Mouse (Mus musculus): ENCODE data around the gene Tfpi. TPM values are rescaled to one million over a fixed set of nuclear protein-coding genes. Genes with fewer than 3 reads are reported as not detected.

Gene Tfpi
- polyA plus RNA-seq, 1 experiment from 2014 or later: 46.3 TPM

GRCm38 (mm10) chr2:84462411-84462810 is 14.2 kb downstream of the Tfpi start:
- Histone ChIP-seq H3K27ac (ENCODE audit: low read length) (no peak overlapping the region), H3K27me3 (ENCODE audit: control insufficient read depth, insufficient read depth, low read length) (no peaks in the 10 kb centered on the region), H3K4me1 (ENCODE audit: control insufficient read depth, insufficient read depth, low read length) (no peaks in the 10 kb centered on the region), H3K36me3 (ENCODE audit: control insufficient read depth, insufficient read depth, low read length) (no peaks in the 10 kb centered on the region), H3K9ac (ENCODE audit: low read length) (no peak overlapping the region), H3K9me3 (replicated peaks; ENCODE audit: control insufficient read depth, low read length) (no peaks in the 10 kb centered on the region), H3K4me2 (ENCODE audit: low read depth, low read length) (no peak overlapping the region), H3K4me3 (replicated peaks; ENCODE audit: low read length) (no peak overlapping the region)
- ATAC-seq (ENCODE audit: insufficient read depth, low FRiP score): no peak
- WGBS: 88% methylated on average over 3 of the region's 3 CpGs

- no peak overlapping the region for H3K4me3 ChIP-seq (replicated peaks; ENCODE audit: low read length)
- peak overlapping the region; percentile 24; the same call in 1 of the 2 replicates for H3K4me2 ChIP-seq (ENCODE audit: low read depth, low read length)
- no peak for ATAC-seq (ENCODE audit: insufficient read depth, low FRiP score)
- no peak overlapping the region for H3K27ac ChIP-seq (ENCODE audit: low read length)
- no peaks in the 10 kb centered on the region for H3K27me3 ChIP-seq (ENCODE audit: control insufficient read depth, insufficient read depth, low read length)
- H3K36me3 ChIP-seq (ENCODE audit: control insufficient read depth, insufficient read depth, low read length): no peaks in the 10 kb centered on the region
- H3K4me1 ChIP-seq (ENCODE audit: control insufficient read depth, insufficient read depth, low read length): no peaks in the 10 kb centered on the region
- H3K9ac ChIP-seq (ENCODE audit: low read length): no peak overlapping the region
- H3K9me3 ChIP-seq (replicated peaks; ENCODE audit: control insufficient read depth, low read length): no peaks in the 10 kb centered on the region
- 52% methylated on average over 11 of the region's 11 CpGs for WGBS
These were observed 16.9 kb downstream of the Tfpi start for GRCm38 (mm10) chr2:84459651-84460177.

GRCm38 (mm10) chr2:84457221-84457620 is 19.4 kb downstream of the Tfpi start:
- no peak overlapping the region for H3K27ac ChIP-seq (ENCODE audit: low read length)
- H3K4me1 ChIP-seq (ENCODE audit: control insufficient read depth, insufficient read depth, low read length): no peaks in the 10 kb centered on the region
- H3K36me3 ChIP-seq (ENCODE audit: control insufficient read depth, insufficient read depth, low read length): no peaks in the 10 kb centered on the region
- no peak overlapping the region for H3K4me3 ChIP-seq (replicated peaks; ENCODE audit: low read length)
- ATAC-seq (ENCODE audit: insufficient read depth, low FRiP score): no peak
- no peak overlapping the region for H3K9ac ChIP-seq (ENCODE audit: low read length)
- H3K4me2 ChIP-seq (ENCODE audit: low read depth, low read length): no peak overlapping the region
- H3K27me3 ChIP-seq (ENCODE audit: control insufficient read depth, insufficient read depth, low read length): no peaks in the 10 kb centered on the region
- WGBS: 72% methylated on average over 6 of the region's 6 CpGs
- H3K9me3 ChIP-seq (replicated peaks; ENCODE audit: control insufficient read depth, low read length): no peaks in the 10 kb centered on the region

DNA sequence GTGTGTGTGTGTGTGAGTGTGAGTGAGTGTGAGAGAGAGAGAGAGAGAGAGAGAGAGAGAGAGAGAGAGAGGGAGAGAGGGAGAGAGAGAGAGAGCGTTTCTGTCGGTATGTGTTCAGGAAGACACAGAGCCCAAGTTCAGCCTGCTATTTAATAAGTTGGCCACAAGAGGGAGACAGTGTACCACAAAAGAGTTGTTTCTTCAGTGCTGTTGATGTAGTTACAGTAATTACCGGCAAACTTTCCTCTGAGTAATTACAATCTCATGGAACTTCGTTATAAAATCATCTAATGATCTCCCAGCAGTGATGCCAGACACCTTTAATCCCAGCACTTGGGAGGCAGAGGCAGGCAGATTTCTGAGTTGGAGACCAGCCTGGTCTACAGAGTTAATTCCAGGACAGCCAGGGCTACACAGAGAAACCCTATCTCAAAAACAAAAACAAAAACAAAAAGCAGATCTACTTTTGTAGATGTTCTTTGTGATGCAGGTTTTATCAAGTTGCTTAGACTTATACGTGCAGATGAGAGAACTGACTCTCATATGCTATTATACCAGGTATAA is 21.3 kb downstream of the Tfpi start:
- no peak overlapping the region for H3K27ac ChIP-seq (ENCODE audit: low read length)
- no peak for ATAC-seq (ENCODE audit: insufficient read depth, low FRiP score)
- no peaks in the 10 kb centered on the region for H3K4me1 ChIP-seq (ENCODE audit: control insufficient read depth, insufficient read depth, low read length)
- H3K9ac ChIP-seq (ENCODE audit: low read length): no peak overlapping the region
- 8% methylated on average over 5 of the region's 5 CpGs for WGBS
- no peaks in the 10 kb centered on the region for H3K9me3 ChIP-seq (replicated peaks; ENCODE audit: control insufficient read depth, low read length)
- H3K4me2 ChIP-seq (ENCODE audit: low read depth, low read length): no peak overlapping the region
- no peaks in the 10 kb centered on the region for H3K36me3 ChIP-seq (ENCODE audit: control insufficient read depth, insufficient read depth, low read length)
- H3K27me3 ChIP-seq (ENCODE audit: control insufficient read depth, insufficient read depth, low read length): no peaks in the 10 kb centered on the region
- H3K4me3 ChIP-seq (replicated peaks; ENCODE audit: low read length): no peak overlapping the region

DNA sequence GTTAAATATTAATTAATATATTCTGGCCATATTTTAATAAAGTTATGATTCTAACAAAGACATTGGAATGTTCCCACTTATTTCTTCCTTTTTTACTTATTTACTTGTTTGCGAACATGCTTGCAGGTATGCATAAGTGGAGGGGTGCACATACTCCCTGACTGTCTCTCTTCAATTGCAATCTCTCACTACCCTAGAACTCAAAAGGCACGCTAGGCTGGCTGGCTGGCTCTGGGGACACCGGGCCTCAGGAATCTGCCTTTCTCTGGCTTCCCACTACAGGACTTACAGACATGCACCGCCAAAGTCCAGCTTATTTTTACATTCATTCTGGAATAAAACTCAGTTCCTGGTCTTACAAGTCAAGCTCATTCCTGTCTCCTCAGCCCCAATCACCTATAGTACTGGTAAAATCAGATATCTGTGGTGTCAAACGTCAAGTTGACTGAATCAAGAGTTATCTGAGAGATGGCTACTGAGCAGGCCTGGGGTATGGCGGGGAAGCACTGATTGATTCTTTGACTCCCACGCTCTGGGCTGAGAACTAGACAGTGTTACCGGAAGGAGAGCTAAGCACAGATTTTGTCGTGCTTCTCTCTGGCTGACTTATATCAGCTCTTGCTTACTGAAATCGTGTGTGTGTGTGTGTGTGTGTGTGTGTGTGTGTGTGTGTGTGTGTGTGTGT is 21.9 kb downstream of the Tfpi start:
- no peak for ATAC-seq (ENCODE audit: insufficient read depth, low FRiP score)
- WGBS: 56% methylated on average over 10 of the region's 10 CpGs
- Histone ChIP-seq H3K4me1 (ENCODE audit: control insufficient read depth, insufficient read depth, low read length) (no peaks in the 10 kb centered on the region), H3K4me2 (ENCODE audit: low read depth, low read length) (no peak overlapping the region), H3K36me3 (ENCODE audit: control insufficient read depth, insufficient read depth, low read length) (no peaks in the 10 kb centered on the region), H3K9ac (ENCODE audit: low read length) (peak overlapping the region; percentile 36; the same call in 1 of the 2 replicates), H3K4me3 (replicated peaks; ENCODE audit: low read length) (no peak overlapping the region), H3K27me3 (ENCODE audit: control insufficient read depth, insufficient read depth, low read length) (no peaks in the 10 kb centered on the region), H3K27ac (ENCODE audit: low read length) (no peak overlapping the region), H3K9me3 (replicated peaks; ENCODE audit: control insufficient read depth, low read length) (no peaks in the 10 kb centered on the region)

GRCm38 (mm10) chr2:84454051-84454450 is 22.5 kb downstream of the Tfpi start:
- Histone ChIP-seq H3K9me3 (replicated peaks; ENCODE audit: control insufficient read depth, low read length) (no peaks in the 10 kb centered on the region), H3K4me3 (replicated peaks; ENCODE audit: low read length) (no peak overlapping the region), H3K36me3 (ENCODE audit: control insufficient read depth, insufficient read depth, low read length) (no peaks in the 10 kb centered on the region), H3K27ac (ENCODE audit: low read length) (no peak overlapping the region), H3K27me3 (ENCODE audit: control insufficient read depth, insufficient read depth, low read length) (no peaks in the 10 kb centered on the region), H3K4me2 (ENCODE audit: low read depth, low read length) (no peak overlapping the region), H3K4me1 (ENCODE audit: control insufficient read depth, insufficient read depth, low read length) (no peaks in the 10 kb centered on the region), H3K9ac (ENCODE audit: low read length) (no peak overlapping the region)
- no peak for ATAC-seq (ENCODE audit: insufficient read depth, low FRiP score)
- 12% methylated on average over 5 of the region's 5 CpGs for WGBS

- Histone ChIP-seq H3K4me3 (replicated peaks; ENCODE audit: low read length) (no peak overlapping the region), H3K27me3 (ENCODE audit: control insufficient read depth, insufficient read depth, low read length) (no peaks in the 10 kb centered on the region), H3K36me3 (ENCODE audit: control insufficient read depth, insufficient read depth, low read length) (no peaks in the 10 kb centered on the region), H3K9ac (ENCODE audit: low read length) (no peak overlapping the region), H3K4me2 (ENCODE audit: low read depth, low read length) (no peak overlapping the region), H3K9me3 (replicated peaks; ENCODE audit: control insufficient read depth, low read length) (no peaks in the 10 kb centered on the region), H3K27ac (ENCODE audit: low read length) (no peak overlapping the region), H3K4me1 (ENCODE audit: control insufficient read depth, insufficient read depth, low read length) (no peaks in the 10 kb centered on the region)
- ATAC-seq (ENCODE audit: insufficient read depth, low FRiP score): no peak
- WGBS: 69% methylated on average over 1 of the region's 1 CpGs
These were observed 31.1 kb downstream of the Tfpi start for GRCm38 (mm10) chr2:84445499-84445898.

DNA sequence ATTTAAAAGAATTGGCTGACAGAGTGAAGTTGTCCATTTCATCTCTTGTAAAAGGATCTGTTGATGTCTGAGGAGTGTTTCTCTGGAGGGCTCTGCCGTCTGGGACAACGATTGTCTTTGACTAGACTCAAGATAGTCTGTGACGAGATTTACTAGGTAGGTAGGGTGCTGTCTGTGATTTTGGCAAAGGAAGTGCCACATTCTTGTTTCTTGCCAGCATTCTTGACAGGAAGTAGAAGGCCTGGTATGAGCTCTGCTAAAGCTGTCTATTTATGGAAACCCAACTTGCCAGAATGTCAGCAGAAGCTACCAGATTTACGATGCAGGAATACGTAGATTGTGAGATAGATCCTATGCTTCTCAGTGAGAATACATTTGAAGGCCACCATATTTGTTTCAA is 34.6 kb downstream of the Tfpi start:
- WGBS: 86% methylated on average over 5 of the region's 5 CpGs
- H3K36me3 ChIP-seq (ENCODE audit: control insufficient read depth, insufficient read depth, low read length): no peaks in the 10 kb centered on the region
- ATAC-seq (ENCODE audit: insufficient read depth, low FRiP score): no peak
- H3K27me3 ChIP-seq (ENCODE audit: control insufficient read depth, insufficient read depth, low read length): no peaks in the 10 kb centered on the region
- H3K4me3 ChIP-seq (replicated peaks; ENCODE audit: low read length): no peak overlapping the region
- no peak overlapping the region for H3K27ac ChIP-seq (ENCODE audit: low read length)
- no peaks in the 10 kb centered on the region for H3K4me1 ChIP-seq (ENCODE audit: control insufficient read depth, insufficient read depth, low read length)
- no peak overlapping the region for H3K9ac ChIP-seq (ENCODE audit: low read length)
- no peaks in the 10 kb centered on the region for H3K9me3 ChIP-seq (replicated peaks; ENCODE audit: control insufficient read depth, low read length)
- no peak overlapping the region for H3K4me2 ChIP-seq (ENCODE audit: low read depth, low read length)

DNA sequence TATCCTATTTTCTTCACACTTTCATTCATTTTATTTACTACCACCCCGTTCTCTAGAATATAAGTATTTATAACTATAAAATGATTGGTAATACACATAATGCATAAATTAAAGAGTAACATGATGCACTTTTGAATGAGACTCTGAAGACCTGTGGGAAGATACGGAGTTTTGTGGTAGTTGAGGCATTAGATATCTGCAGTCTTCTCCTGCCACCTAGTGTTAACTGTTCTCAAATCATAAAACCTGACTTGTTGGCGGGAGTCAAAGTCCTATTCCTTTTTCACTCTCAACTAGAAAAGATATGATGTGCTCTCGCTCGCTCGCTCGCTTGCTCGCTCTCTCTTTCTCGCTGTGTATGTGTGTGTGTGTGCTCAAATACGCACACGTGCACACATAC is 46.9 kb downstream of the Tfpi start:
- no peaks in the 10 kb centered on the region for H3K27me3 ChIP-seq (ENCODE audit: control insufficient read depth, insufficient read depth, low read length)
- H3K4me3 ChIP-seq (replicated peaks; ENCODE audit: low read length): no peak overlapping the region
- no peaks in the 10 kb centered on the region for H3K9me3 ChIP-seq (replicated peaks; ENCODE audit: control insufficient read depth, low read length)
- H3K4me2 ChIP-seq (ENCODE audit: low read depth, low read length): no peak overlapping the region; the same call in 1 of the 2 replicates
- peak overlapping the region; percentile 43; the same call in 1 of the 2 replicates for H3K9ac ChIP-seq (ENCODE audit: low read length)
- H3K36me3 ChIP-seq (ENCODE audit: control insufficient read depth, insufficient read depth, low read length): no peaks in the 10 kb centered on the region
- 38% methylated on average over 11 of the region's 11 CpGs for WGBS
- ATAC-seq (ENCODE audit: insufficient read depth, low FRiP score): 0 out of 2 replicates have a peak, but pooled peaks have one; percentile 22
- H3K27ac ChIP-seq (ENCODE audit: low read length): no peak overlapping the region
- H3K4me1 ChIP-seq (ENCODE audit: control insufficient read depth, insufficient read depth, low read length): no peaks in the 10 kb centered on the region

All from stomach, embryonic 16.5 days (tissue).